Mouse (Mus musculus): Measurements from ENCODE around the gene Wwc1. TPM values are rescaled to one million over a fixed set of nuclear protein-coding genes. Genes with fewer than 3 reads are reported as not detected.

Gene Wwc1
- polyA plus RNA-seq, 1 experiment from 2014 or later = 0.09 TPM

- WGBS (ENCODE audit: missing documents) = 89% methylated on average over 9 of the region's 9 CpGs
- Histone ChIP-seq H3K27ac (no peak overlapping the region), H3K36me3 (ENCODE audit: inconsistent target) (no peaks in the 10 kb centered on the region), H3K4me3 (ENCODE audit: inconsistent target) (no peak overlapping the region), H3K79me2 (ENCODE audit: inconsistent target) (no peaks in the 10 kb centered on the region)
These were observed 77.2 kb downstream of the Wwc1 start for GRCm38 (mm10) chr11:35903079-35903478.

GRCm38 (mm10) chr11:35899946-35900345 lies 80.4 kb downstream of the Wwc1 start:
- no peaks in the 10 kb centered on the region for H3K79me2 ChIP-seq (ENCODE audit: inconsistent target)
- 14% methylated on average over 9 of the region's 9 CpGs for WGBS (ENCODE audit: missing documents)

GRCm38 (mm10) chr11:35893454-35893853 lies 86.9 kb downstream of the Wwc1 start:
- Histone ChIP-seq H3K27ac (no peak overlapping the region), H3K36me3 (ENCODE audit: inconsistent target) (no peaks in the 10 kb centered on the region), H3K79me2 (ENCODE audit: inconsistent target) (no peaks in the 10 kb centered on the region), H3K4me3 (ENCODE audit: inconsistent target) (no peak overlapping the region)
- WGBS (ENCODE audit: missing documents) = 87% methylated on average over 4 of the region's 4 CpGs

More at GRCm38 (mm10) chr11:35899946-35900345, 80.4 kb downstream of the Wwc1 start:
- Histone ChIP-seq H3K4me3 (ENCODE audit: inconsistent target) (no peak overlapping the region), H3K27ac (no peak overlapping the region), H3K36me3 (ENCODE audit: inconsistent target) (no peaks in the 10 kb centered on the region)

- no peaks in the 10 kb centered on the region for H3K79me2 ChIP-seq (ENCODE audit: inconsistent target)
- no peak overlapping the region for H3K27ac ChIP-seq
- WGBS (ENCODE audit: missing documents) = 44% methylated on average over 10 of the region's 10 CpGs
- H3K4me3 ChIP-seq (ENCODE audit: inconsistent target) = no peak overlapping the region
- no peaks in the 10 kb centered on the region for H3K36me3 ChIP-seq (ENCODE audit: inconsistent target)
These were observed 87.3 kb downstream of the Wwc1 start for GRCm38 (mm10) chr11:35893018-35893421.

- H3K36me3 ChIP-seq (ENCODE audit: inconsistent target) = no peaks in the 10 kb centered on the region
- no peak overlapping the region for H3K4me3 ChIP-seq (ENCODE audit: inconsistent target)
- 83% methylated on average over 9 of the region's 9 CpGs for WGBS (ENCODE audit: missing documents)
- H3K27ac ChIP-seq = no peak overlapping the region
- no peaks in the 10 kb centered on the region for H3K79me2 ChIP-seq (ENCODE audit: inconsistent target)
These were observed 88.0 kb downstream of the Wwc1 start for GRCm38 (mm10) chr11:35892293-35892692.

- H3K79me2 ChIP-seq (ENCODE audit: inconsistent target) = no peaks in the 10 kb centered on the region
- H3K36me3 ChIP-seq (ENCODE audit: inconsistent target) = no peaks in the 10 kb centered on the region
- H3K27ac ChIP-seq = no peak overlapping the region
- H3K4me3 ChIP-seq (ENCODE audit: inconsistent target) = no peak overlapping the region
- 84% methylated on average over 8 of the region's 8 CpGs for WGBS (ENCODE audit: missing documents)
These were observed 91.5 kb downstream of the Wwc1 start for GRCm38 (mm10) chr11:35888790-35889189.

GRCm38 (mm10) chr11:35882777-35883176 lies 97.5 kb downstream of the Wwc1 start:
- Histone ChIP-seq H3K79me2 (ENCODE audit: inconsistent target) (no peaks in the 10 kb centered on the region), H3K27ac (no peak overlapping the region), H3K4me3 (ENCODE audit: inconsistent target) (no peak overlapping the region), H3K36me3 (ENCODE audit: inconsistent target) (no peaks in the 10 kb centered on the region)
- WGBS (ENCODE audit: missing documents) = 94% methylated on average over 6 of the region's 6 CpGs

- no peaks in the 10 kb centered on the region for H3K36me3 ChIP-seq (ENCODE audit: inconsistent target)
- H3K79me2 ChIP-seq (ENCODE audit: inconsistent target) = no peaks in the 10 kb centered on the region
- H3K27ac ChIP-seq = no peak overlapping the region
- H3K4me3 ChIP-seq (ENCODE audit: inconsistent target) = no peak overlapping the region
- 79% methylated on average over 4 of the region's 4 CpGs for whole genome bisulfite sequencing (ENCODE audit: missing documents)
These were observed 101.8 kb downstream of the Wwc1 start for GRCm38 (mm10) chr11:35878559-35878897.

- H3K27ac ChIP-seq = no peak overlapping the region
- H3K4me3 ChIP-seq (ENCODE audit: inconsistent target) = no peak overlapping the region
These were observed 102.4 kb downstream of the Wwc1 start for GRCm38 (mm10) chr11:35877651-35878558.

GRCm38 (mm10) chr11:35873624-35874244 lies 106.6 kb downstream of the Wwc1 start:
- Histone ChIP-seq H3K27ac (no peak overlapping the region), H3K79me2 (ENCODE audit: inconsistent target) (no peaks in the 10 kb centered on the region), H3K4me3 (ENCODE audit: inconsistent target) (no peak overlapping the region), H3K36me3 (ENCODE audit: inconsistent target) (no peaks in the 10 kb centered on the region)
- WGBS (ENCODE audit: missing documents) = 75% methylated on average over 21 of the region's 21 CpGs

More at GRCm38 (mm10) chr11:35877651-35878558, 102.4 kb downstream of the Wwc1 start:
- no peaks in the 10 kb centered on the region for H3K79me2 ChIP-seq (ENCODE audit: inconsistent target)
- H3K36me3 ChIP-seq (ENCODE audit: inconsistent target) = no peaks in the 10 kb centered on the region
- WGBS (ENCODE audit: missing documents) = 74% methylated on average over 13 of the region's 14 CpGs

- H3K4me3 ChIP-seq (ENCODE audit: inconsistent target) = no peak overlapping the region
- H3K79me2 ChIP-seq (ENCODE audit: inconsistent target) = no peaks in the 10 kb centered on the region
- H3K36me3 ChIP-seq (ENCODE audit: inconsistent target) = no peaks in the 10 kb centered on the region
- H3K27ac ChIP-seq = no peak overlapping the region
- WGBS (ENCODE audit: missing documents) = 53% methylated on average over 9 of the region's 9 CpGs
These were observed 109.4 kb downstream of the Wwc1 start for GRCm38 (mm10) chr11:35870961-35871360.

- H3K36me3 ChIP-seq (ENCODE audit: inconsistent target) = no peaks in the 10 kb centered on the region
- no peak overlapping the region for H3K4me3 ChIP-seq (ENCODE audit: inconsistent target)
- H3K79me2 ChIP-seq (ENCODE audit: inconsistent target) = no peaks in the 10 kb centered on the region
- no peak overlapping the region for H3K27ac ChIP-seq
- WGBS (ENCODE audit: missing documents) = 90% methylated on average over 7 of the region's 7 CpGs
These were observed 114.2 kb downstream of the Wwc1 start for GRCm38 (mm10) chr11:35866140-35866539.

- WGBS (ENCODE audit: missing documents) = 55% methylated on average over 9 of the region's 9 CpGs
- Histone ChIP-seq H3K36me3 (ENCODE audit: inconsistent target) (no peaks in the 10 kb centered on the region), H3K4me3 (ENCODE audit: inconsistent target) (no peak overlapping the region), H3K27ac (no peak overlapping the region), H3K79me2 (ENCODE audit: inconsistent target) (no peaks in the 10 kb centered on the region)
These were observed 115.2 kb downstream of the Wwc1 start for GRCm38 (mm10) chr11:35864981-35865604.

GRCm38 (mm10) chr11:35863653-35864052 lies 116.7 kb downstream of the Wwc1 start:
- WGBS (ENCODE audit: missing documents) = 85% methylated on average over 5 of the region's 5 CpGs
- no peaks in the 10 kb centered on the region for H3K79me2 ChIP-seq (ENCODE audit: inconsistent target)
- no peaks in the 10 kb centered on the region for H3K36me3 ChIP-seq (ENCODE audit: inconsistent target)
- no peak overlapping the region for H3K27ac ChIP-seq
- no peak overlapping the region for H3K4me3 ChIP-seq (ENCODE audit: inconsistent target)
